ENCODE assay signal across 19 mouse cellular contexts in genomic region chr2:8428145-8428544, GRCm38 (mm10).
"Had no signal": no experiment of that assay in that cellular context is flagged by ENCODE, and none has a peak within 500 bp of the region (broad histone marks: within the 10 kb centered on the region; RNA-seq: fewer than 3 reads in every experiment).

No protein-coding gene starts in this region.

- H3K9me3 ChIP-seq: liver, embryonic 12.5 days; midbrain, embryonic 10.5 days; midbrain, embryonic 13.5 days; midbrain, embryonic 15.5 days; neural tube, embryonic 12.5 days had no signal

- H3K4me2 ChIP-seq: liver, embryonic 12.5 days; lung, embryonic 14.5 days; midbrain, embryonic 13.5 days; midbrain, embryonic 15.5 days; neural tube, embryonic 12.5 days had no signal

- H3K36me3 ChIP-seq: liver, embryonic 12.5 days; midbrain, embryonic 10.5 days; midbrain, embryonic 13.5 days; midbrain, embryonic 15.5 days; neural tube, embryonic 12.5 days had no signal

- H3K4me1 ChIP-seq: liver, embryonic 12.5 days; midbrain, embryonic 10.5 days; midbrain, embryonic 13.5 days; midbrain, embryonic 15.5 days; neural tube, embryonic 12.5 days had no signal

- DNase-seq: lung, adult 18-20 months; lung, embryonic 14.5 days; lung, postnatal 10 days; lung, postnatal 4 days; retina, postnatal 1 day; right cerebral cortex, adult 18-20 months; right cerebral cortex, postnatal 25 days; right cerebral cortex, postnatal 4 days; spleen, adult 18-20 months; thymus, adult 18-20 months; thymus, postnatal 25 days; thymus, postnatal 4 days had no signal

- H3K27me3 ChIP-seq: liver, embryonic 12.5 days; midbrain, embryonic 13.5 days; midbrain, embryonic 15.5 days; neural tube, embryonic 12.5 days had no signal

- H3K9ac ChIP-seq: liver, embryonic 12.5 days; liver, embryonic 14.5 days; lung, embryonic 14.5 days; midbrain, embryonic 13.5 days; midbrain, embryonic 15.5 days; neural tube, embryonic 12.5 days had no signal

- ATAC-seq: liver, embryonic 12.5 days; midbrain, embryonic 13.5 days; midbrain, embryonic 15.5 days had no signal

- H3K4me3 ChIP-seq: liver, embryonic 12.5 days; midbrain, embryonic 10.5 days; midbrain, embryonic 13.5 days; midbrain, embryonic 15.5 days; myocyte; neural tube, embryonic 12.5 days had no signal

- H3K27ac ChIP-seq: liver, embryonic 12.5 days; liver, embryonic 14.5 days; midbrain, embryonic 10.5 days; midbrain, embryonic 13.5 days; midbrain, embryonic 15.5 days; neural tube, embryonic 12.5 days had no signal
